Mouse (Mus musculus) heart, embryonic 13.5 days (tissue): Measurements from ENCODE around the gene Wnt6. TPM values are rescaled to one million over a fixed set of nuclear protein-coding genes. Genes with fewer than 3 reads are reported as not detected.

Source experiments
- ATAC-seq: fragments of 200-750 bp; cut with Nextera tagmentation; 2 replicates; pipeline ENCODE4 v1.8.0; 2017; ENCODE audit warnings: moderate TSS enrichment; ENCODE audit not compliant: insufficient number of reproducible peaks, low FRiP score, low TSS enrichment; ENCODE audit errors: extremely low read depth
- H3K27ac ChIP-seq: fragments of 300-500 bp; sonication (generic); replicated peaks from 2 replicates; pipeline ENCODE4 v1.5.1; 2015; ENCODE audit warnings: moderate library complexity, mild to moderate bottlenecking, inconsistent platforms
- H3K27me3 ChIP-seq: fragments of 300-500 bp; sonication (generic); replicated peaks from 2 replicates; pipeline ENCODE4 v1.6.1; 2015; ENCODE audit warnings: mild to moderate bottlenecking, inconsistent platforms
- H3K36me3 ChIP-seq: fragments of 300-500 bp; sonication (generic); 2 replicates; pipeline ENCODE4 v1.6.1; 2015; ENCODE audit warnings: mild to moderate bottlenecking, inconsistent platforms
- H3K4me1 ChIP-seq: fragments of 300-500 bp; sonication (generic); 2 replicates; pipeline ENCODE4 v1.6.1; 2015; ENCODE audit warnings: inconsistent platforms
- H3K4me2 ChIP-seq: fragments of 300-500 bp; sonication (generic); 2 replicates; pipeline ENCODE4 v1.6.1; 2015; ENCODE audit warnings: inconsistent platforms, mild to moderate bottlenecking, moderate library complexity
- H3K4me3 ChIP-seq: fragments of 300-500 bp; sonication (generic); 2 replicates; pipeline ENCODE4 v1.5.1; 2015; ENCODE audit warnings: moderate library complexity, mild to moderate bottlenecking, inconsistent platforms
- H3K9ac ChIP-seq: fragments of 300-500 bp; sonication (generic); 2 replicates; pipeline ENCODE4 v1.6.1; 2015; ENCODE audit warnings: inconsistent platforms, mild to moderate bottlenecking, moderate library complexity
- H3K9me3 ChIP-seq: fragments of 300-500 bp; sonication (generic); 2 replicates; pipeline ENCODE4 v1.6.1; 2016; ENCODE audit warnings: inconsistent platforms
- whole genome bisulfite sequencing: fragments of 180-500 bp; shearing (Covaris S2); methylation state at CpG from one replicate; pipeline ENCODE4 v1.1.7; 2015; ENCODE audit warnings: mixed read lengths; 5-methylcytosine and 5-hydroxymethylcytosine counted together
- polyA plus RNA-seq: library from polyadenylated mRNA; unstranded; fragments of >200 nt; fragmentation: Nextera tagmentation; extraction: Ambion mirVana; gene quantifications from 2 replicates; pipeline ENCODE4 v1.2.1, GENCODE M21; 2015

Gene Wnt6
- polyA plus RNA-seq, 1 experiment from 2014 or later = 0.31 TPM

DNA sequence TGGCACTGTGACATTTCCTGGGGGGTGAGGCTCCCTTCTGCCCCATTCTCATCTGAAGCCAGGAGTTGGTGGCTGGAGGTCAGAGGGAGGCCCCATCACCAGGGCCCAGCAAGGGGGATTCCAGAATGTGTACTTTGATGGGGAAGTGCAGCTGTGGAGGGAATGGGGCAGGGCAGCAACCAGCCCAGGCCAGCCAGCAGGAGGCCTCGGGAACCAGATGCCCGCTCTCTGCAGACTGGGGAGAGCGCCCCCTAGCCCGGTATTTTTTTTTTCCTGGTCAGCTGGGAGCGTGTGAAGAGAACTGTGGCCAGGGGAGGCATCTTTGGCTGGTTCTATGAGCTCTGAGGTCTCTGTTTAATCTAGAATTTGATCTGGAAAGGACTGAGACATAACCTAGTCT is 4.1 kb downstream of the Wnt6 start:
- Histone ChIP-seq H3K36me3 (no peaks in the 10 kb centered on the region), H3K4me3 (no peak overlapping the region), H3K4me2 (no peak overlapping the region), H3K4me1 (peaks cover 37% of the 10 kb centered on the region), H3K27ac (no peak overlapping the region), H3K27me3 (peaks cover 93% of the 10 kb centered on the region), H3K9ac (no peak overlapping the region), H3K9me3 (no peaks in the 10 kb centered on the region)
- 14% methylated on average over 5 of the region's 5 CpGs for WGBS
- no peak for ATAC-seq

DNA sequence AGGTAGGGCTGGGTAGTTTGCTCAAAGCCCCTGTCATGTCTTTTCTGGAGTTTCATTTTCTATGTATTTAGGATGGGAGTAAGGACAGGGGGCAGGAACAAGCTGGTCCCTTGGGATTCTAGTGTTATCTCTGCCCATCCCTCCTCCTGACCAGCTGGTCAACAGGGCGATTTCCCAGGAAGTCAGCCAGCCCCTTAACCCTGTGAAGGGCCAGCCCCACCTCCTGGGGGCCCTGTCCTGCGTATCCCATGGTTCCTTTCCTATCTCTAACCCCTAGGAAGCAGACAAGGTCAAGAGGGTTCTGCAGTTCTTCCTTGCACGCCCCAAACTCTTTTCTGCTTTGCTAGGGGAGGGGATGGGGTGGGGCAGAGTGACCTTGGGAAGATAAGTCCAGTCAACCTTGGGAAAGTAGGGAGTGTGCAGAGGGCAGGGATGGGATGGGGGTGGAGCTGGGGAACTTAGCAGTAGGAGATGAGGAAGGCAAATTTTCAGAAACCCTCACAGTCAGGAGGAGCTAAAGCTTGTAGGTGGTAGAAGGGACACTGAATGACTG is 7.3 kb downstream of the Wnt6 start:
- no peak overlapping the region for H3K4me2 ChIP-seq
- peaks cover 23% of the 10 kb centered on the region for H3K4me1 ChIP-seq
- H3K9ac ChIP-seq = no peak overlapping the region
- no peaks in the 10 kb centered on the region for H3K36me3 ChIP-seq
- H3K27me3 ChIP-seq = peaks cover 96% of the 10 kb centered on the region
- H3K27ac ChIP-seq = no peak overlapping the region
- H3K4me3 ChIP-seq = no peak overlapping the region
- no peaks in the 10 kb centered on the region for H3K9me3 ChIP-seq
- WGBS = 8% methylated on average over 3 of the region's 3 CpGs
- no peak for ATAC-seq

DNA sequence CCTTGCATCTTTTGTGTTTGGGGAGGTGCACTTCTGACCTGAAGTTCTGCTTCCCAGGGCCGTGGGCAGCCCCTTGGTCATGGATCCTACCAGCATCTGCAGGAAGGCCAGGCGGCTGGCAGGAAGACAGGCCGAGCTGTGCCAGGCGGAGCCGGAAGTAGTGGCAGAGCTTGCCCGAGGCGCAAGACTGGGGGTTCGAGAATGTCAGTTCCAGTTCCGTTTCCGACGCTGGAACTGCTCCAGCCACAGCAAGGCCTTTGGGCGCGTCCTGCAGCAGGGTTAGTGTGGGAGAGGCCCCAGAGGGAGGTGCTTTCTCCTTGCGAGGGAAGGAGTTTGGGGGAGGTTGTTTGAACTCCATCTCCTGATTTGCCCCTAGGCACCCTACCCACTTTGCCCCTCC is 10.4 kb downstream of the Wnt6 start:
- Histone ChIP-seq H3K27ac (no peak overlapping the region), H3K4me2 (no peak overlapping the region), H3K9me3 (0 out of 2 replicates have a peak, but pooled peaks cover 5% of the 10 kb centered on the region), H3K36me3 (no peaks in the 10 kb centered on the region), H3K4me1 (peaks cover 20% of the 10 kb centered on the region), H3K27me3 (peaks cover 95% of the 10 kb centered on the region), H3K4me3 (peak overlapping the region; percentile 4; the same call in 1 of the 2 replicates), H3K9ac (no peak overlapping the region)
- ATAC-seq = no peak
- WGBS = 19% methylated on average over 14 of the region's 14 CpGs

DNA sequence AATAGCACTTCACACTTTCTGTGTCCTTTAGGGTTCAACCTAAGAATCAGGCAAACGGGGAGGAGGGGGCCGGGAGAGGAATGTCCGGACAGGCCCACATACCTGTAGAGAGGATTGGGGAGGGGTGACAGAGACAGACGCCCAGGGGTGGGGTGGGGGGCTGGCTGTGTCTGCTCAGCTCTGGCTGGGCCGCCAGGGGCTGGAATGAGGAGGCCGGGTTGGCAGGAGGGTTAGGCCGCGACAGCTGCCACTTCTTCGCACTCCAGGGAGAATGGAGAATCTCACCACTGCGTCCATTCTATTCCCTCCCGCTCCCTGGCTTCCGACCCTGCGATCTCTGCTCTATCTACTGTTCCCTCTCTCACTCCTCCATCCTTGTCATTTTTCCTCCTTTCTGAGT is 11.9 kb downstream of the Wnt6 start:
- peak overlapping the region; percentile 25; the same call in 1 of the 2 replicates for H3K9ac ChIP-seq
- H3K27me3 ChIP-seq = peaks cover 95% of the 10 kb centered on the region
- peak overlapping the region; percentile 89 for H3K4me2 ChIP-seq
- 6% methylated on average over 13 of the region's 13 CpGs for WGBS
- H3K27ac ChIP-seq = no peak overlapping the region
- H3K4me1 ChIP-seq = peaks cover 20% of the 10 kb centered on the region
- ATAC-seq = no peak
- peak overlapping the region; percentile 55 for H3K4me3 ChIP-seq
- H3K9me3 ChIP-seq = 0 out of 2 replicates have a peak, but pooled peaks cover 5% of the 10 kb centered on the region
- H3K36me3 ChIP-seq = no peaks in the 10 kb centered on the region

DNA sequence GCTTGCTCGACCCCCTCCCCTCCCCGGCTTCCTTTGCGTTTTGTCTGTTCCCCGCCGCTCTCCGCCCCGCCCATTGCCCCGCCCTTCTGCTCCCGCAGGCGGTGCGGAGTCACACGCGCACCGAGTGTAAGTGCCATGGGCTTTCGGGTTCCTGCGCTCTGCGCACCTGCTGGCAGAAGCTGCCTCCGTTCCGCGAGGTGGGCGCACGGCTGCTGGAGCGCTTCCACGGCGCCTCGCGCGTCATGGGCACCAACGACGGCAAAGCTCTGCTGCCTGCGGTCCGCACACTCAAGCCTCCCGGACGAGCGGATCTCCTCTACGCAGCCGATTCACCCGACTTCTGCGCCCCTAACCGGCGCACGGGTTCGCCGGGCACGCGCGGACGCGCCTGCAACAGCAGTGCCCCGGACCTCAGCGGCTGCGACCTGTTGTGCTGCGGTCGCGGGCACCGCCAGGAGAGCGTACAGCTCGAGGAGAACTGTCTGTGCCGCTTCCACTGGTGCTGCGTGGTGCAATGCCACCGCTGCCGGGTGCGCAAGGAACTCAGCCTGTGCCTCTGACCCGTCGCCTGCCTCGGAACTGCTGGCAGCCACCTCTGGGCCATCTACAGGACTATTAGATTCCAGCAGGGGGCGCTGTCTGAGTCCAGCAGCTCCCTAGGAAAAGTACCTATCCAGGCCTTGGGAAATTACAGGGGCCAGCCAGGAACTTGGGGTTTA is 12.5 kb downstream of the Wnt6 start:
- WGBS = 2% methylated on average over 67 of the region's 67 CpGs
- Histone ChIP-seq H3K27me3 (peaks cover 95% of the 10 kb centered on the region), H3K4me1 (peaks cover 20% of the 10 kb centered on the region), H3K27ac (no peak overlapping the region), H3K9me3 (0 out of 2 replicates have a peak, but pooled peaks cover 5% of the 10 kb centered on the region), H3K36me3 (no peaks in the 10 kb centered on the region), H3K9ac (peak overlapping the region; percentile 25), H3K4me3 (peak overlapping the region; percentile 55), H3K4me2 (peak overlapping the region; percentile 89)
- ATAC-seq = no peak

DNA sequence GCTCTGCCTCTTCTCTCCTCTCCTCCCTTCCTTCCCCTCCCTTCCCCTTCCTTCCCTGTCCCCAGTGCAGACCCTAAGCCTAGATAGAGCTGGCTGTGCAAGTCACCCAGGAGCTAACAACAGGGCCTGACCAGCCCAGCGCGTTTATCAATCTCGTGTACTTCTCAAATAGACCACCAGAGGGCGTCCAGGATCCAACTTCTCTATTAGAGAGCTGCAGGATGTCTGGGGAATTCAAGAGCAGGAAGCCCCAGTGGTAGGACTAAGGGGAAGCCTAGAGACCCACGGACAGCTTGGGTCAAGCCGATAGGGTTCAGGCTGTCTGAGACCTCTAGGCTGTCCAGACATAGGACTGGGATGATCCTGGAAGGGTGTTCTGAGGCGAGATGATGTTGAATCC is 16.2 kb downstream of the Wnt6 start:
- 0 out of 2 replicates have a peak, but pooled peaks cover 5% of the 10 kb centered on the region for H3K9me3 ChIP-seq
- peaks cover 23% of the 10 kb centered on the region for H3K4me1 ChIP-seq
- H3K27me3 ChIP-seq = peaks cover 99% of the 10 kb centered on the region
- no peak overlapping the region for H3K9ac ChIP-seq
- no peak overlapping the region for H3K4me2 ChIP-seq
- H3K4me3 ChIP-seq = no peak overlapping the region
- H3K27ac ChIP-seq = no peak overlapping the region
- ATAC-seq = no peak
- no peaks in the 10 kb centered on the region for H3K36me3 ChIP-seq
- 5% methylated on average over 7 of the region's 7 CpGs for WGBS

DNA sequence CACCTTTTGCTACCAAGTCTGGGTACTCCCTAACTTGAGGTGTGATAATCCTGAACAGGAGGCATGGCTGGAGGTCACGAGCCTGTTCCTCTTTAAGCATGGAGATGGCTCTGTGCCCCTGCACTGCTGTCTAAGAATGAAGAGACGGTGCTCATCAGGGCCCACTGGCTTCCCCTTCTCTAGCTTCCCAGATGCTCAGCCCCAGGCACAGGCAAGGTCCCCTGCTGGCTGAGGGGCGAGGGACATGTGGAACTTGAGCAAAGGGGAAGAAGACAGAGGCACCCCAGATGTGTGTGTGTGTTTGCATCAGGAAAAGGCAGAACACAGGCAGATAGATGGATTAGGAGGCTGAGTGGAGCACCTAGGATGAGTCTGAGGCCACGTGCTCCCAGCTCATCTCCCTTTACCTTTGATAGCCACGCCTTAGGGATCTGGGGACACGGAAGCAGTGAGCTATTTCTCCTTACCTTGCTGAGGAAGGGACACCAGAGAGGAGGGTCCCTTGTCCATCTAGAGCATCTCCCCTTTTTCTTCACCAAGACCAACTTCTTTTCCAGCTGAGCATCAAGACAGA is 17.0 kb downstream of the Wnt6 start:
- no peak overlapping the region for H3K27ac ChIP-seq
- H3K9me3 ChIP-seq = 0 out of 2 replicates have a peak, but pooled peaks cover 5% of the 10 kb centered on the region
- 13% methylated on average over 6 of the region's 6 CpGs for WGBS
- H3K4me3 ChIP-seq = no peak overlapping the region
- H3K4me2 ChIP-seq = no peak overlapping the region
- H3K36me3 ChIP-seq = no peaks in the 10 kb centered on the region
- H3K27me3 ChIP-seq = peaks cover 99% of the 10 kb centered on the region
- no peak for ATAC-seq
- H3K9ac ChIP-seq = no peak overlapping the region
- H3K4me1 ChIP-seq = peaks cover 20% of the 10 kb centered on the region

DNA sequence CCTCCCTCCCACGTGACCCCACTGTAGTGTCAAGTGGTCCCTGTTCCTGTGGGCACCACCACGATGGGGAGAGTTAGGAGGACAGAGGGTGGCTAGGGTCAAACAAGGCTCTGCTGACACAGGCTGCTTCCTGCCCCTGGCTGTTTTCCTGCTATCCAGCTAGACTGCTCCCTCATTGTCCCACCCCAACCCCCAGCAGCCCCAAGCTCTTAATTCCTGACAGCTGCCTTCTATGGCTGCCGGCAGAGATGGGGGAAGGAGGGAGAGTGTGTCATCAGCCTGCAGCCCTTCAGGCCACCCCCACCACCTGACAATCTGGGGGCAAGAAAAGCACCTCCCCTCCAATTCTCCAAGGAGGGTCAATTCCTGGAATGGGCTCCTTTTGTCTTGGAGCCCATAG is 18.4 kb downstream of the Wnt6 start:
- Histone ChIP-seq H3K9ac (no peak overlapping the region), H3K27me3 (peaks cover 99% of the 10 kb centered on the region), H3K9me3 (0 out of 2 replicates have a peak, but pooled peaks cover 2% of the 10 kb centered on the region), H3K4me1 (peaks cover 23% of the 10 kb centered on the region), H3K36me3 (no peaks in the 10 kb centered on the region), H3K4me3 (no peak overlapping the region), H3K4me2 (no peak overlapping the region), H3K27ac (no peak overlapping the region)
- WGBS = 10% methylated on average over 3 of the region's 3 CpGs
- no peak for ATAC-seq

DNA sequence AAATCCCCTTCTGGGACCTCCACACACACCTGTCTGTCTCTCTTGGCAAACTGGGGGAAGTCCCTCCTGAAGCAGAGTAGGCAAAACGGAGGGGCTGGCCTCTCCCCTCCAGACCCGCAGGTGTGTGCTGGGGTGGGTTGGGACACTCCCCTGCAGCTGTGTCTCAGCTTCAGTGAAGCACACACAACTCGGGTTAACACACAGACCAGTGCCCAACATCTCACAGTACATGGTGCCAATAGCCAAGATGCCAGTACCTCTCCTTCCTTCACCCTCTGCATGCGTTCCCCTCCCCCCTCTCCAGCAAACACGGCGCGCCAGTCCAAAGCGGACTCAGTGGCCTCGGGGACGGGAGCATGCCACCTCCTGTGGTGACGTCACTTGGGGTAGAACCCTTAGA is 19.6 kb downstream of the Wnt6 start, which contains the start of gene Wnt10a:
TSS of gene Wnt10a (plus strand) at position 268 of the 400 bp plus-strand sequence.
- Histone ChIP-seq H3K36me3 (no peaks in the 10 kb centered on the region), H3K4me1 (peaks cover 24% of the 10 kb centered on the region), H3K9ac (peak within 1 kb of the TSS; percentile 68), H3K27me3 (peaks cover 100% of the 10 kb centered on the region), H3K9me3 (no peaks in the 10 kb centered on the region), H3K4me3 (peak within 1 kb of the TSS; percentile 41), H3K4me2 (peak within 1 kb of the TSS; percentile 65), H3K27ac (no peak within 1 kb of the TSS)
- no peak for ATAC-seq
- under 1% methylated on average over 11 of the region's 11 CpGs for WGBS

DNA sequence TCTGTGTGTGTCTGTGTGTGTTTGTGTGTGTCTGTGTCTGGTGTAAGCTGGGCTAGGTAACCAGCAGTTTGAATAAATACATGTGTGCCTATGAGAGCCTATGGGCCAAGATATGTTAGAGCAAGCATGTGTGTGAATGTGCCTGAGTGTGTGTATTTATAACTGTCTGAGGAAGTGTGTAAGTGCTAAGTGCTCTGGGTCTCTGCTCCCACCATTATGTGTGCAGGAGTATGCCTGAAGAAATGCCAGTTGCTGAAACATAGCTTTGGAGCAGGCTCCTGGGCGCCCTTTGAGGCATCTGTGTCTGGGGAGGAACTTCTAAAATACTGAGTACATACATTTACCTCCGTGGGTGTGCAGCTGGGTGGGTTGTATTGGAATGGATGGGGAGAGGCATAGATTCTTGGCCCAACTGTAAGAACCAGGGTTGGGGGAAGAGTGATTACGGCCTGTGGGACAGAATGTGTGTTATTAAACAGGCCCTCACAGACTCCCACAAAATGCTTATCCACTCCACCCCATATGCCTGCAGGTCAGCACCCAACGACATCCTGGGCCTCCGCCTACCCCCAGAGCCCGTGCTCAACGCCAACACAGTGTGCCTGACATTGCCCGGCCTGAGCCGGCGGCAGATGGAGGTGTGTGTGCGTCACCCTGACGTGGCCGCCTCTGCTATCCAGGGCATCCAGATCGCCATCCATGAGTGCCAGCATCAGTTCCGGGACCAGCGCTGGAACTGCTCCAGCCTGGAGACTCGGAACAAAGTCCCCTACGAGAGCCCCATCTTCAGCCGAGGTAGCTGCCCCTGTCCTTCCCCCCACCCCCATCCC is 21.4 kb downstream of the Wnt6 start:
- Histone ChIP-seq H3K36me3 (no peaks in the 10 kb centered on the region), H3K4me3 (no peak overlapping the region), H3K4me2 (no peak overlapping the region), H3K27ac (no peak overlapping the region), H3K4me1 (peaks cover 28% of the 10 kb centered on the region), H3K9ac (no peak overlapping the region), H3K9me3 (no peaks in the 10 kb centered on the region), H3K27me3 (peaks cover 100% of the 10 kb centered on the region)
- WGBS = 10% methylated on average over 19 of the region's 19 CpGs
- ATAC-seq = no peak
